Mouse (Mus musculus) ES-Bruce4 (cell line): ENCODE measurements around the gene Fbxo2.
"Not testable (repeated sequence)": the region's sequence is repeated elsewhere in the genome, so short reads cannot be mapped to it uniquely, and the experiment has no call there.

Experiments used
- CTCF ChIP-seq: IDR thresholded peaks from one replicate; pipeline ENCODE4 v1.8.1; 2011; ENCODE audit warnings: low read depth, low read length
- EP300 ChIP-seq: IDR thresholded peaks from 2 replicates; pipeline ENCODE4 v1.6.1; 2011; ENCODE audit warnings: low read depth, low read length; ENCODE audit not compliant: insufficient read depth
- POLR2A ChIP-seq: IDR thresholded peaks from one replicate; pipeline ENCODE4 v1.8.1; 2011; ENCODE audit warnings: low read length; ENCODE audit not compliant: insufficient read depth

- not testable (repeated sequence) for TF ChIP-seq CTCF, POLR2A, EP300
These were observed 28.3 kb downstream of the Fbxo2 start for GRCm38 (mm10) chr4:148188767-148189166.
